Mouse (Mus musculus) midbrain, embryonic 10.5 days (tissue): ENCODE data around the gene Psmd8. TPM values are rescaled to one million over a fixed set of nuclear protein-coding genes. Genes with fewer than 3 reads are reported as not detected.
"Not testable (repeated sequence)": the region's sequence is repeated elsewhere in the genome, so short reads cannot be mapped to it uniquely, and the experiment has no call there.

ENCODE experiments used
- DNase-seq: peaks from one replicate; pipeline ENCODE4 v3.0.0-alpha.2; 2017; ENCODE audit warnings: low spot score
- H3K27ac ChIP-seq: fragments of 300-500 bp; sonication (generic); replicated peaks from 2 replicates; pipeline ENCODE4 v1.5.1; 2016; ENCODE audit warnings: mild to moderate bottlenecking
- H3K27me3 ChIP-seq: fragments of 300-500 bp; sonication (generic); 2 replicates; pipeline ENCODE4 v1.6.1; 2016; ENCODE audit warnings: low read depth, mild to moderate bottlenecking; ENCODE audit not compliant: poor library complexity, severe bottlenecking
- H3K36me3 ChIP-seq: fragments of 300-500 bp; sonication (generic); 2 replicates; pipeline ENCODE4 v1.6.1; 2016; ENCODE audit warnings: mild to moderate bottlenecking, moderate library complexity
- H3K4me1 ChIP-seq: fragments of 300-500 bp; sonication (generic); 2 replicates; pipeline ENCODE4 v1.6.1; 2016
- H3K4me3 ChIP-seq: fragments of 300-500 bp; sonication (generic); 2 replicates; pipeline ENCODE4 v1.5.1; 2016; ENCODE audit warnings: mild to moderate bottlenecking, moderate library complexity
- H3K9me3 ChIP-seq: fragments of 300-500 bp; sonication (generic); replicated peaks from 2 replicates; pipeline ENCODE4 v1.6.1; 2016; ENCODE audit warnings: mild to moderate bottlenecking
- WGBS: fragments of 180-500 bp; shearing (Covaris S2); methylation state at CpG from one replicate; pipeline ENCODE4 v1.1.7; 2016; 5-methylcytosine and 5-hydroxymethylcytosine counted together
- polyA plus RNA-seq: library from polyadenylated mRNA; unstranded; fragments of >200 nt; fragmentation: Nextera tagmentation; extraction: Ambion mirVana; gene quantifications from 2 replicates; pipeline ENCODE4 v1.2.1, GENCODE M21; 2016

The Psmd8 gene
- polyA plus RNA-seq = 295 and 312 TPM in 2 replicates

- Histone ChIP-seq H3K9me3 (no peaks in the 10 kb centered on the region), H3K4me3 (peak within 1 kb of the TSS; percentile 87), H3K27ac (peak within 1 kb of the TSS; percentile 91), H3K27me3 (0 out of 2 replicates have a peak, but pooled peaks cover 5% of the 10 kb centered on the region), H3K4me1 (peaks cover 21% of the 10 kb centered on the region), H3K36me3 (peaks cover 29% of the 10 kb centered on the region)
- peak; percentile 97 for DNase-seq
- WGBS = under 1% methylated on average over 62 of the region's 62 CpGs
Measured at GRCm38 (mm10) chr7:29180077-29180853, at the start of gene Psmd8. TSS of gene Psmd8 (minus strand) at chr7:29180701.

GRCm38 (mm10) chr7:29228202-29228601 is 47.7 kb upstream of the Psmd8 start:
- Histone ChIP-seq H3K27me3 (peaks cover 49% of the 10 kb centered on the region), H3K9me3 (0 out of 2 replicates have a peak, but pooled peaks cover 3% of the 10 kb centered on the region), H3K36me3 (no peaks in the 10 kb centered on the region), H3K4me3 (no peak overlapping the region), H3K4me1 (peaks cover 22% of the 10 kb centered on the region), H3K27ac (no peak overlapping the region)
- WGBS = 76% methylated on average over 4 of the region's 4 CpGs
- no peak for DNase-seq

- WGBS = 69% methylated on average over 13 of the region's 13 CpGs
- Histone ChIP-seq H3K9me3 (peaks cover 3% of the 10 kb centered on the region; the same call in 1 of the 2 replicates), H3K4me3 (peak overlapping the region; percentile 39), H3K4me1 (peaks cover 12% of the 10 kb centered on the region), H3K27me3 (peaks cover 22% of the 10 kb centered on the region), H3K36me3 (no peaks in the 10 kb centered on the region), H3K27ac (peak overlapping the region; percentile 75)
- no peak for DNase-seq
Measured at GRCm38 (mm10) chr7:29225520-29225919, 45.0 kb upstream of the Psmd8 start.

GRCm38 (mm10) chr7:29224756-29225394 is 44.4 kb upstream of the Psmd8 start:
- WGBS = 13% methylated on average over 16 of the region's 16 CpGs
- H3K4me3 ChIP-seq = peak overlapping the region; percentile 39
- H3K27ac ChIP-seq = peak overlapping the region; percentile 75
- H3K36me3 ChIP-seq = no peaks in the 10 kb centered on the region
- H3K27me3 ChIP-seq = peaks cover 16% of the 10 kb centered on the region
- peaks cover 8% of the 10 kb centered on the region for H3K9me3 ChIP-seq
- H3K4me1 ChIP-seq = peaks cover 12% of the 10 kb centered on the region
- peak; percentile 55 for DNase-seq

- peaks cover 17% of the 10 kb centered on the region for H3K9me3 ChIP-seq
- DNase-seq = no peak
- H3K27me3 ChIP-seq = peaks cover 22% of the 10 kb centered on the region
- no peaks in the 10 kb centered on the region for H3K36me3 ChIP-seq
- 40% methylated on average over 15 of the region's 15 CpGs for WGBS
- H3K4me1 ChIP-seq = peaks cover 30% of the 10 kb centered on the region
- H3K4me3 ChIP-seq = no peak overlapping the region
- H3K27ac ChIP-seq = no peak overlapping the region
Measured at GRCm38 (mm10) chr7:29214846-29215245, 34.3 kb upstream of the Psmd8 start.

- 63% methylated on average over 2 of the region's 2 CpGs for WGBS
- Histone ChIP-seq H3K4me1 (peaks cover 30% of the 10 kb centered on the region), H3K4me3 (no peak overlapping the region), H3K36me3 (no peaks in the 10 kb centered on the region), H3K27ac (no peak overlapping the region), H3K9me3 (peaks cover 11% of the 10 kb centered on the region; the same call in 1 of the 2 replicates), H3K27me3 (peaks cover 22% of the 10 kb centered on the region)
- no peak for DNase-seq
Measured at GRCm38 (mm10) chr7:29214236-29214635, 33.7 kb upstream of the Psmd8 start.

GRCm38 (mm10) chr7:29213675-29214082 is 33.2 kb upstream of the Psmd8 start, which contains the start of gene Catsperg1:
TSS of gene Catsperg1 (minus strand) at chr7:29214035.
- WGBS = 2% methylated on average over 20 of the region's 20 CpGs
- peaks cover 22% of the 10 kb centered on the region for H3K27me3 ChIP-seq
- peak within 1 kb of the TSS; percentile 45 for H3K4me3 ChIP-seq
- peaks cover 30% of the 10 kb centered on the region for H3K4me1 ChIP-seq
- H3K9me3 ChIP-seq = peaks cover 11% of the 10 kb centered on the region; the same call in 1 of the 2 replicates
- H3K36me3 ChIP-seq = no peaks in the 10 kb centered on the region
- peak within 1 kb of the TSS; percentile 56 for H3K27ac ChIP-seq
- DNase-seq = peak; percentile 84

- H3K36me3 ChIP-seq, H3K27ac ChIP-seq: not testable (repeated sequence)
- Histone ChIP-seq H3K27me3 (peaks cover 22% of the 10 kb centered on the region), H3K4me1 (peaks cover 30% of the 10 kb centered on the region), H3K9me3 (peaks cover 11% of the 10 kb centered on the region; the same call in 1 of the 2 replicates), H3K4me3 (peak overlapping the region; percentile 45; the same call in 1 of the 2 replicates)
- 14% methylated on average over 40 of the region's 40 CpGs for WGBS
- peak; percentile 16 for DNase-seq
Measured at GRCm38 (mm10) chr7:29212775-29213560, 32.5 kb upstream of the Psmd8 start.

GRCm38 (mm10) chr7:29212199-29212765 is 31.8 kb upstream of the Psmd8 start:
- H3K9me3 ChIP-seq = 0 out of 2 replicates have a peak, but pooled peaks cover 11% of the 10 kb centered on the region
- H3K27me3 ChIP-seq = peaks cover 22% of the 10 kb centered on the region
- WGBS = 10% methylated on average over 26 of the region's 26 CpGs
- peak overlapping the region; percentile 45 for H3K4me3 ChIP-seq
- no peaks in the 10 kb centered on the region for H3K36me3 ChIP-seq
- no peak overlapping the region for H3K27ac ChIP-seq
- peaks cover 30% of the 10 kb centered on the region for H3K4me1 ChIP-seq
- DNase-seq = peak; percentile 28

- no peak overlapping the region; the same call in 1 of the 2 replicates for H3K27ac ChIP-seq
- peak overlapping the region; percentile 45 for H3K4me3 ChIP-seq
Measured at GRCm38 (mm10) chr7:29211415-29212198, 31.1 kb upstream of the Psmd8 start.

GRCm38 (mm10) chr7:29211013-29211412 is 30.5 kb upstream of the Psmd8 start:
- H3K27ac ChIP-seq, H3K9me3 ChIP-seq: not testable (repeated sequence)
- 29% methylated on average over 13 of the region's 15 CpGs for WGBS

More at GRCm38 (mm10) chr7:29211415-29212198, 31.1 kb upstream of the Psmd8 start:
- WGBS = 4% methylated on average over 34 of the region's 34 CpGs
- peak; percentile 74 for DNase-seq
- Histone ChIP-seq H3K36me3 (no peaks in the 10 kb centered on the region), H3K27me3 (peaks cover 22% of the 10 kb centered on the region), H3K9me3 (0 out of 2 replicates have a peak, but pooled peaks cover 6% of the 10 kb centered on the region), H3K4me1 (peaks cover 30% of the 10 kb centered on the region)

More at GRCm38 (mm10) chr7:29211013-29211412, 30.5 kb upstream of the Psmd8 start:
- peaks cover 22% of the 10 kb centered on the region for H3K27me3 ChIP-seq
- peaks cover 30% of the 10 kb centered on the region for H3K4me1 ChIP-seq
- H3K36me3 ChIP-seq, DNase-seq: not testable (repeated sequence)
- peak overlapping the region; percentile 45 for H3K4me3 ChIP-seq
